Mouse (Mus musculus): ENCODE measurements at regions not wholly inside any gene's neighbourhood (a gene's known extent, or its start where the extent isn't known, plus 50 kb on each side); places are given as distances from the start of the nearest gene placed in this dataset.

- no peak for TF ChIP-seq CTCF (IDR thresholded peaks at IDR 0.05; ENCODE audit: low read depth)
- no peaks in the 10 kb centered on the region for H3K4me1 ChIP-seq (ENCODE audit: insufficient read depth, low read length)
- no peak overlapping the region for H3K27ac ChIP-seq
- H3K9me3 ChIP-seq (ENCODE audit: low read length), result no peaks in the 10 kb centered on the region
- 51% methylated on average over 5 of the region's 5 CpGs for WGBS
- H3K4me2 ChIP-seq (ENCODE audit: low read depth, low read length), result no peak overlapping the region
- H3K36me3 ChIP-seq (ENCODE audit: insufficient read depth, low read length), result no peaks in the 10 kb centered on the region
- H3K27me3 ChIP-seq (ENCODE audit: insufficient read depth, low read length), result no peaks in the 10 kb centered on the region
- no peak for ATAC-seq
- no peak overlapping the region for H3K9ac ChIP-seq (replicated peaks; ENCODE audit: low read length)
- H3K4me3 ChIP-seq (ENCODE audit: low read length), result no peak overlapping the region
- DNase-seq (ENCODE audit: low spot score), result no peak
Measured at GRCm38 (mm10) chr5:74920490-74920889, 124.1 kb downstream of the Chic2 start.

GRCm38 (mm10) chr5:74905504-74906061, 139.0 kb downstream of the Chic2 start:
- ATAC-seq (no peak), DNase-seq (ENCODE audit: low spot score) (no peak)
- WGBS, result 40% methylated on average over 7 of the region's 7 CpGs
- H3K27ac ChIP-seq, result no peak overlapping the region
- no peaks in the 10 kb centered on the region for H3K27me3 ChIP-seq (ENCODE audit: insufficient read depth, low read length)
- H3K4me3 ChIP-seq (ENCODE audit: low read length), result no peak overlapping the region
- TF ChIP-seq CTCF (IDR thresholded peaks at IDR 0.05; ENCODE audit: low read depth), result no peak
- no peaks in the 10 kb centered on the region for H3K4me1 ChIP-seq (ENCODE audit: insufficient read depth, low read length)
- H3K9me3 ChIP-seq (ENCODE audit: low read length), result no peaks in the 10 kb centered on the region
- no peaks in the 10 kb centered on the region for H3K36me3 ChIP-seq (ENCODE audit: insufficient read depth, low read length)
- no peak overlapping the region for H3K4me2 ChIP-seq (ENCODE audit: low read depth, low read length)
- no peak overlapping the region for H3K9ac ChIP-seq (replicated peaks; ENCODE audit: low read length)

- H3K4me1 ChIP-seq (ENCODE audit: insufficient read depth, low read length), result no peaks in the 10 kb centered on the region
- no peak for TF ChIP-seq CTCF (IDR thresholded peaks at IDR 0.05; ENCODE audit: low read depth)
- DNase-seq (ENCODE audit: low spot score) (no peak), ATAC-seq (no peak)
- no peak overlapping the region for H3K4me3 ChIP-seq (ENCODE audit: low read length)
- no peaks in the 10 kb centered on the region for H3K27me3 ChIP-seq (ENCODE audit: insufficient read depth, low read length)
- no peaks in the 10 kb centered on the region for H3K36me3 ChIP-seq (ENCODE audit: insufficient read depth, low read length)
- no peak overlapping the region for H3K9ac ChIP-seq (replicated peaks; ENCODE audit: low read length)
- H3K4me2 ChIP-seq (ENCODE audit: low read depth, low read length), result no peak overlapping the region
- H3K27ac ChIP-seq, result no peak overlapping the region
- H3K9me3 ChIP-seq (ENCODE audit: low read length), result no peaks in the 10 kb centered on the region
- 53% methylated on average over 7 of the region's 7 CpGs for WGBS
Measured at GRCm38 (mm10) chr5:74904927-74905503, 139.6 kb downstream of the Chic2 start.

- Histone ChIP-seq H3K9ac (replicated peaks; ENCODE audit: low read length) (no peak overlapping the region), H3K9me3 (ENCODE audit: low read length) (no peaks in the 10 kb centered on the region), H3K36me3 (ENCODE audit: insufficient read depth, low read length) (no peaks in the 10 kb centered on the region), H3K4me1 (ENCODE audit: insufficient read depth, low read length) (no peaks in the 10 kb centered on the region), H3K4me2 (ENCODE audit: low read depth, low read length) (no peak overlapping the region), H3K4me3 (ENCODE audit: low read length) (no peak overlapping the region), H3K27ac (no peak overlapping the region), H3K27me3 (ENCODE audit: insufficient read depth, low read length) (no peaks in the 10 kb centered on the region)
- ATAC-seq (no peak), DNase-seq (ENCODE audit: low spot score) (no peak)
- peak; percentile 31 for TF ChIP-seq CTCF (IDR thresholded peaks at IDR 0.05; ENCODE audit: low read depth)
- WGBS, result 75% methylated on average over 3 of the region's 3 CpGs
Measured at GRCm38 (mm10) chr5:74904327-74904726, 140.2 kb downstream of the Chic2 start.

- no peak for DNase-seq (ENCODE audit: low spot score)
- H3K4me3 ChIP-seq (ENCODE audit: low read length), result no peak overlapping the region
- H3K27ac ChIP-seq, result no peak overlapping the region
- H3K4me1 ChIP-seq (ENCODE audit: insufficient read depth, low read length), result no peaks in the 10 kb centered on the region
- no peaks in the 10 kb centered on the region for H3K9me3 ChIP-seq (ENCODE audit: low read length)
- 95% methylated on average over 6 of the region's 6 CpGs for WGBS
- TF ChIP-seq CTCF (IDR thresholded peaks at IDR 0.05; ENCODE audit: low read depth), result no peak
- H3K9ac ChIP-seq (replicated peaks; ENCODE audit: low read length), result no peak overlapping the region
- H3K36me3 ChIP-seq (ENCODE audit: insufficient read depth, low read length), result no peaks in the 10 kb centered on the region
- H3K27me3 ChIP-seq (ENCODE audit: insufficient read depth, low read length), result no peaks in the 10 kb centered on the region
- H3K4me2 ChIP-seq (ENCODE audit: low read depth, low read length), result no peak overlapping the region
- ATAC-seq, result no peak
Measured at GRCm38 (mm10) chr5:74903711-74904110, 140.9 kb downstream of the Chic2 start.

- ATAC-seq (no peak), DNase-seq (ENCODE audit: low spot score) (no peak)
- no peak overlapping the region for H3K27ac ChIP-seq
- WGBS, result 91% methylated on average over 8 of the region's 8 CpGs
- H3K4me3 ChIP-seq (ENCODE audit: low read length), result no peak overlapping the region
- TF ChIP-seq CTCF (IDR thresholded peaks at IDR 0.05; ENCODE audit: low read depth), result no peak
- no peaks in the 10 kb centered on the region for H3K36me3 ChIP-seq (ENCODE audit: insufficient read depth, low read length)
- no peak overlapping the region for H3K9ac ChIP-seq (replicated peaks; ENCODE audit: low read length)
- no peaks in the 10 kb centered on the region for H3K27me3 ChIP-seq (ENCODE audit: insufficient read depth, low read length)
- no peak overlapping the region for H3K4me2 ChIP-seq (ENCODE audit: low read depth, low read length)
- H3K4me1 ChIP-seq (ENCODE audit: insufficient read depth, low read length), result no peaks in the 10 kb centered on the region
- H3K9me3 ChIP-seq (ENCODE audit: low read length), result no peaks in the 10 kb centered on the region
Measured at GRCm38 (mm10) chr5:74897133-74897532, 147.4 kb downstream of the Chic2 start.

- no peak for ATAC-seq
- Histone ChIP-seq H3K36me3 (ENCODE audit: insufficient read depth, low read length) (no peaks in the 10 kb centered on the region), H3K9ac (replicated peaks; ENCODE audit: low read length) (no peak overlapping the region), H3K4me3 (ENCODE audit: low read length) (no peak overlapping the region), H3K4me2 (ENCODE audit: low read depth, low read length) (no peak overlapping the region), H3K9me3 (ENCODE audit: low read length) (no peaks in the 10 kb centered on the region), H3K4me1 (ENCODE audit: insufficient read depth, low read length) (no peaks in the 10 kb centered on the region), H3K27ac (no peak overlapping the region), H3K27me3 (ENCODE audit: insufficient read depth, low read length) (no peaks in the 10 kb centered on the region)
- 79% methylated on average over 5 of the region's 5 CpGs for WGBS
- no peak for TF ChIP-seq CTCF (IDR thresholded peaks at IDR 0.05; ENCODE audit: low read depth)
- DNase-seq (ENCODE audit: low spot score), result no peak
Measured at GRCm38 (mm10) chr5:74893276-74893675, 151.3 kb downstream of the Chic2 start.

All from hindbrain, postnatal 0 days (tissue).